Mouse (Mus musculus): ENCODE measurements at regions not wholly inside any gene's neighbourhood (a gene's known extent, or its start where the extent isn't known, plus 50 kb on each side); places are given as distances from the start of the nearest gene placed in this dataset.

- TF ChIP-seq POLR2A (IDR thresholded peaks at IDR 0.05; ENCODE audit: low read depth, low read length) (no peak), CTCF (IDR thresholded peaks at IDR 0.05; ENCODE audit: extremely low read depth, insufficient read depth, insufficient read length, insufficient replicate concordance) (no peak)
These were observed 178.4 kb downstream of the Tmem132e start for GRCm38 (mm10) chr11:82567014-82567685.
